Comparison of ENCODE assay signal across 27 mouse cellular contexts in the genomic region with DNA sequence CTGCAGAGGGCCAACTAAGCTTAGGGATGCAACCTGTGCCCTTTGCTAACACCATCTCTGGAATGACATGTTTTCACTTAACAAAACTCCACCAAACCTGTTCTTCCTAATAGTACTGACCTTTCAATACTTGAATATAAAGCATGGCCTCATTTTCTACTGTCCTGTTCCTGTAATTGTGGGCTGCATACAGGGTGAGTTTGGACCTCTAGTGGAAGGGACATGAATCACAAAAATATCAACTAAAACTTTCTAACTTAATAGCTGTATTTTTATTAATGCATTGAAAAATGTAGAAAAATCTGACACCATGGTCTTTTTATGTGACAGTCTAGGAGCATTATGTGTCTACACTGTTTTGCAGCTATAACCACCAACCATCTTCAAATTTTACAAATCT.
DNase-seq lines count a peak whose midpoint lies in the region; ATAC-seq and TF ChIP-seq lines count a peak whose summit lies in the region.
"Had no signal": no experiment of that assay in that cellular context is flagged by ENCODE, and none has a peak within 500 bp of the region (broad histone marks: within the 10 kb centered on the region; RNA-seq: fewer than 3 reads in every experiment).

No protein-coding gene starts in this region.

- no peaks in the 10 kb centered on the region for H3K27me3 ChIP-seq in intestine, postnatal 0 days (replicated peaks; ENCODE audit: control insufficient read depth, insufficient read depth, low read length)
- no peaks in the 10 kb centered on the region for H3K27me3 ChIP-seq in intestine, embryonic 16.5 days (replicated peaks; ENCODE audit: control insufficient read depth, insufficient read depth, low read length)
- no peaks in the 10 kb centered on the region for H3K27me3 ChIP-seq in lung, embryonic 14.5 days (ENCODE audit: insufficient read depth, low read length)
- H3K27me3 ChIP-seq: embryonic facial prominence, embryonic 12.5 days; hindbrain, embryonic 12.5 days; limb, embryonic 13.5 days; liver, embryonic 12.5 days; midbrain, embryonic 12.5 days; neural tube, embryonic 13.5 days had no signal

- H3K4me2 ChIP-seq in intestine, postnatal 0 days (replicated peaks; ENCODE audit: low read depth): no peak overlapping the region
- no peak overlapping the region for H3K4me2 ChIP-seq in intestine, embryonic 16.5 days (ENCODE audit: low read depth, low read length)
- no peak overlapping the region for H3K4me2 ChIP-seq in lung, embryonic 14.5 days
- H3K4me2 ChIP-seq: embryonic facial prominence, embryonic 12.5 days; hindbrain, embryonic 12.5 days; limb, embryonic 13.5 days; liver, embryonic 12.5 days; midbrain, embryonic 12.5 days; neural tube, embryonic 13.5 days had no signal

- H3K9ac ChIP-seq in intestine, postnatal 0 days (ENCODE audit: low read depth, low read length): no peak overlapping the region
- H3K9ac ChIP-seq in intestine, embryonic 16.5 days (ENCODE audit: low read depth, low read length): no peak overlapping the region
- H3K9ac ChIP-seq in lung, embryonic 14.5 days: no peak overlapping the region
- H3K9ac ChIP-seq: embryonic facial prominence, embryonic 12.5 days; hindbrain, embryonic 12.5 days; limb, embryonic 13.5 days; liver, embryonic 12.5 days; midbrain, embryonic 12.5 days; neural tube, embryonic 13.5 days had no signal

- no peak overlapping the region for H3K4me3 ChIP-seq in intestine, postnatal 0 days (ENCODE audit: low read depth, low read length)
- H3K4me3 ChIP-seq in intestine, embryonic 16.5 days (ENCODE audit: low read length): no peak overlapping the region
- H3K4me3 ChIP-seq in lung, embryonic 14.5 days (ENCODE audit: low read depth, low read length): no peak overlapping the region
- H3K4me3 ChIP-seq: embryonic facial prominence, embryonic 12.5 days; hindbrain, embryonic 12.5 days; limb, embryonic 13.5 days; liver, embryonic 12.5 days; midbrain, embryonic 12.5 days; neural tube, embryonic 13.5 days had no signal

- TF ChIP-seq CTCF in intestine, postnatal 0 days (IDR thresholded peaks at IDR 0.05; ENCODE audit: low read depth): peak; percentile 57
- TF ChIP-seq CTCF in lung, embryonic 14.5 days (IDR thresholded peaks at IDR 0.05; ENCODE audit: low read depth): peak; percentile 48; the same call in 1 of the 2 replicates

- no peak overlapping the region for H3K27ac ChIP-seq in intestine, postnatal 0 days (ENCODE audit: low read depth, low read length)
- H3K27ac ChIP-seq in intestine, embryonic 16.5 days (ENCODE audit: low read length): no peak overlapping the region
- H3K27ac ChIP-seq in lung, embryonic 14.5 days (ENCODE audit: low read depth): no peak overlapping the region
- H3K27ac ChIP-seq: embryonic facial prominence, embryonic 12.5 days; hindbrain, embryonic 12.5 days; limb, embryonic 13.5 days; liver, embryonic 12.5 days; midbrain, embryonic 12.5 days; neural tube, embryonic 13.5 days had no signal

- DNase-seq in lung, embryonic 14.5 days: no peak
- DNase-seq in lung, postnatal 25 days (ENCODE audit: low spot score): no peak
- peak; percentile 37 for DNase-seq in NIH3T3 (ENCODE audit: low read depth)
- DNase-seq in cerebellum, postnatal 14 days: no peak
- DNase-seq: adrenal gland, postnatal 36 days; cerebellum, adult 8-10 months; cerebellum, postnatal 36 days; embryo, embryonic 11 days; gastrocnemius, postnatal 36 days; heart, postnatal 36 days; kidney, adult 2 months; kidney, postnatal 4 days; layer of hippocampus, adult 9-11 months; lung, adult 18-20 months; lung, postnatal 14 days; thymus, postnatal 4 days had no signal

- H3K9me3 ChIP-seq in intestine, postnatal 0 days (ENCODE audit: control insufficient read depth): no peaks in the 10 kb centered on the region
- H3K9me3 ChIP-seq in intestine, embryonic 16.5 days (ENCODE audit: control insufficient read depth, low read length): no peaks in the 10 kb centered on the region
- H3K9me3 ChIP-seq in lung, embryonic 14.5 days (ENCODE audit: low read depth, low read length): no peaks in the 10 kb centered on the region
- H3K9me3 ChIP-seq: embryonic facial prominence, embryonic 12.5 days; G1E; hindbrain, embryonic 12.5 days; limb, embryonic 13.5 days; liver, embryonic 12.5 days; midbrain, embryonic 12.5 days; neural tube, embryonic 13.5 days had no signal

- ATAC-seq in intestine, postnatal 0 days: no peak
- no peak for ATAC-seq in intestine, embryonic 16.5 days
- ATAC-seq in lung, embryonic 14.5 days (ENCODE audit: insufficient read depth): no peak
- 0 out of 2 replicates have a peak, but pooled peaks have one; percentile 22 for ATAC-seq in common myeloid progenitor, adult 5-6 weeks (replicated peaks; ENCODE audit: low read depth, poor library complexity, severe bottlenecking)
- ATAC-seq: forebrain, embryonic 14.5 days; liver, embryonic 12.5 days had no signal

- peaks cover 5% of the 10 kb centered on the region; the same call in 1 of the 2 replicates for H3K36me3 ChIP-seq in intestine, postnatal 0 days (ENCODE audit: control insufficient read depth, insufficient read depth)
- H3K36me3 ChIP-seq in intestine, embryonic 16.5 days (ENCODE audit: control insufficient read depth, insufficient read depth, low read length): 0 out of 2 replicates have a peak, but pooled peaks cover 4% of the 10 kb centered on the region
- H3K36me3 ChIP-seq in lung, embryonic 14.5 days (ENCODE audit: insufficient read depth): no peaks in the 10 kb centered on the region
- H3K36me3 ChIP-seq: embryonic facial prominence, embryonic 12.5 days; G1E; hindbrain, embryonic 12.5 days; liver, embryonic 12.5 days; midbrain, embryonic 12.5 days; neural tube, embryonic 13.5 days had no signal

- 0 out of 2 replicates have a peak, but pooled peaks cover 3% of the 10 kb centered on the region for H3K4me1 ChIP-seq in intestine, postnatal 0 days (replicated peaks; ENCODE audit: control insufficient read depth, insufficient read depth, low read length)
- H3K4me1 ChIP-seq in intestine, embryonic 16.5 days (ENCODE audit: control insufficient read depth, insufficient read depth, low read length): peaks cover 6% of the 10 kb centered on the region; the same call in 1 of the 2 replicates
- peaks cover 4% of the 10 kb centered on the region; the same call in 1 of the 2 replicates for H3K4me1 ChIP-seq in lung, embryonic 14.5 days (ENCODE audit: insufficient read depth)
- H3K4me1 ChIP-seq: embryonic facial prominence, embryonic 12.5 days; liver, embryonic 12.5 days; midbrain, embryonic 12.5 days; neural tube, embryonic 13.5 days had no signal
